Mouse (Mus musculus) mature B cell (primary cell): ENCODE measurements around the gene Nat8f4.
"Not testable (repeated sequence)": the region's sequence is repeated elsewhere in the genome, so short reads cannot be mapped to it uniquely, and the experiment has no call there.

Source experiments
- in situ Hi-C: fragments of 300-500 bp; cut with MboI; formaldehyde crosslinking; loops from 2 replicates; pipeline ENCODE4 v1.14.3; 2019

The Nat8f4 gene

GRCm38 (mm10) chr6:85898596-85899475 is 5.8 kb downstream of the Nat8f4 start:
- in situ Hi-C loops = not testable (repeated sequence)

DNA sequence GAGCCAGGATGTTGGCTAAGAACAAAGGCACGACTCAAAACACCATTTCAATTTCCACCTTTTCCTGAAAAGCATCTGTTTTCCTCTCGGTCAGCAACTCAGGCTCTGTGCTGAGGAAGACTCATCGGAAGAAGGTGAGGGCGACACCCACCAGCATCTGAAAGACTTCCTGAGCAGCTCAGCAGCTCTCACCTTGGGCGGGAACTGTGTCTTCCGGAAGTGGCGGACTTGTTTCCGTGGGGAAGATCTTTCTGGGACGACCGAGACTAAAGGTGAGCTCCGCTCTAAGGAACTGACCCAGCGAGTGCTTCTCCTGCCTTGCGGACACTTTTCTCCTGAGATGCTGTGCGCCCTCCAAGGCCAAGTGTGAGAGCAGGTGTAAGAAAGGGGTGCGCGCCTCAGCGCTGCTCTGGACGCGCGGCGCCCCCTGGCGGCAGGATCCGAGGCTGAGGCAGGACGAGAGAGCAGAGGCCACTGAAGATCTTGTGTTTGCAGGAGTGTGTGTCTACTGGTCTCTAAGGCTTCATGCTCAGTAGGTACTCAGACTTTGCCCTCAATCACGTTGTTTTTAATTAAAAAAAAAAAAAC is 9.5 kb downstream of the Nat8f4 start:
- in situ Hi-C loops = not testable (repeated sequence)

GRCm38 (mm10) chr6:85888961-85889360 is 15.7 kb downstream of the Nat8f4 start:
- in situ Hi-C loops = no loop called here

- in situ Hi-C loops = no loop called here
Measured at GRCm38 (mm10) chr6:85884311-85884710, 20.4 kb downstream of the Nat8f4 start.

DNA sequence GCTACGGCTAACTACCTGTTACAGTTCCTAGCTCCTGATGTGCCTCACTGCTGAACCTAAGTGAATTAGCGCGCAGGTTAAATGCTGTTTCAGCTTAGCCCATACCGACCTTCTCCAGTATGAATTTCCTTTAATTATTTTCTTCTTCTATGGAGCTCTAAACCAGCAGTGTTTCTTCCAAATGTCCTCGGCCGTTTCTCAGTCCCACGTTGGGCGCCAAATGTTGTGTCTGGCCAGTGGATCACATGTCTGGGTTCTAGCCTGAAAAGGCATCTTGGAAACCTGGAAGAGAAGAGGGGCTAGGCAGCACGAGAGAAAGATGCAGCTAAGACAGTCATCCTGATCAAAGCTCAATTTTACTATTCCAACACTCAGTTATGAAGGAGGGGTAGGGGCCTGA is 21.4 kb downstream of the Nat8f4 start:
- in situ Hi-C loops = not testable (repeated sequence)

DNA sequence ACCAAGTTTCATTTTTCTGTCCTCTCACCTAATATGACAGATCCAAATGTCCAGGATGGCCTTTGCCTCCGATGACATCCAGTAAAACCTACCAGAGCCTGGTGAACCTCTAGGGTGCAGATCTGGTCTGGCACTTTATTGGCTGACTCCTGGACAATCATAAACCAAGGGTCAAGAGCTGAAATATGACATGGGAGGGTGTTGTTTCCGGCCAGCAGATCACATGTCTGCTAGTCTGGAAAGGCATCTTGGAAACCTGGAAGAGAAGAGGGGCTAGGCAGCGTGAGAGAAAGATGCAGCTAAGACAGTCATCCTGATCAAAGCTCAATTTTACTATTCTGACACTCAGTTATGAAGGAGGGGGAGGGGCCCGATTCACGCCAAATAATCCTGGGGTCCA is 35.7 kb downstream of the Nat8f4 start, which contains the start of gene Nat8f2:
TSS of gene Nat8f2 (minus strand) at position 153 of the 400 bp plus-strand sequence.
- in situ Hi-C loops = not testable (repeated sequence)

- in situ Hi-C loops = no loop called here
Measured at GRCm38 (mm10) chr6:85867726-85868690, 36.7 kb downstream of the Nat8f4 start.

DNA sequence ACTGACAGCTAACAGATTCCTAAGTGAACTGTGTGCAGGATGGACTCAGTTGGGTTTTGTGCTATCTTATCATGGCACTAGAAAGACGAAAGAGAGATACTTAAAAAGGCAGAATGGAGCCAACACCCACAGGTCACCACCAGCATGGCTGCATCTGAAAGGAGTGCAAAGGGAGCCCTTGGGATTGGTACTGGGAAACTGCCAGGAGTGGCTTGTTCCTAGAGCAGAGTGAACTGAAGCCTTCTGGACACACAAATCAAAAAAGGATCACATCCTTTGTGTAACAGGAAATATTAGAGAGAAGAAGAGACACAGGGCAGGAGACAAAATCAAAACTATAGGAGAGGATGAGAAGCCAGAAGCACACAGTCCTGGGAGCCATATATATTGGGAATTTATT is 37.7 kb downstream of the Nat8f4 start:
- in situ Hi-C loops = not testable (repeated sequence)

GRCm38 (mm10) chr6:85866166-85866565 is 38.5 kb downstream of the Nat8f4 start:
- in situ Hi-C loops = not testable (repeated sequence)

- in situ Hi-C loops = not testable (repeated sequence)
Measured at GRCm38 (mm10) chr6:85864900-85865639, 39.6 kb downstream of the Nat8f4 start.

DNA sequence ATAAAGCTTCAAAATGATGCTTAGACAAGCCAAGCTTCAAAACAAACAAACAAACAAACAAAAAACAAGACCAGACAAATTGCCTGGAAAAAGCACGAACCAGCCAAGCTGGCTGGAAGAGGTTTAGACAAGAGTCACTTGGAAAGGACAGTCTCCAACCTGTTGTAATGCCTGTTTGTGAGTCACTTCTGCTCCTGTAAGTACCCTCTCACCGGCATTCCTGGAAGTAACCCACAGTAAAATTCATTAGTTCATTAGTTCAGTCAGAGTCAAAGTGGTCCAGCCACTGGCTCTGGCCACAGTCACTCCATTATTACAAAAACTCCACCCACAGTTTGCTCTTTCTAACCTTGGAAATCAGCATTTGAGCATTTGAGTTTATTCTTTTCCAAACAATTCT is 40.8 kb downstream of the Nat8f4 start:
- in situ Hi-C loops = no loop called here

GRCm38 (mm10) chr6:85863136-85863535 is 41.5 kb downstream of the Nat8f4 start:
- in situ Hi-C loops = no loop called here

GRCm38 (mm10) chr6:85862565-85862964 is 42.1 kb downstream of the Nat8f4 start:
- in situ Hi-C loops = no loop called here

DNA sequence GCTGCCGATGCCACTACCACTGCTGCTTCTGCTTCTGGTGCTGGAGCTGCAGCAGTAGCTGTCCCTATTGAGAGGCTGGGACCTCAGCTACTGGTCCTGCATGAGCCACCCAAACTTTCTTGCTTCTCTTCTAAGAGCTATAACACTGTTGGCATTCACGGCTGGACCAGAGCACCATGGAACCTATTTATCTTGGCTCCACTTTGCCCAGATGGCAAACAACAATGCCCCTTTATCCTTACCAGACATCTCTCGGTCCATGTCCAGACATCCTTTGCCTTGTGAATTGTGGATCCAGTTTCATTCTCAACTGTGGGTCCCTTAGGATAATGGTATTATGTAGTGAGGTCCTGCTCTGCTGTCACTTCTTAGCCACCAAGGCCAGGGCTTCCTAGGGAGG is 43.4 kb downstream of the Nat8f4 start:
- in situ Hi-C loops = no loop called here

- in situ Hi-C loops = no loop called here
Measured at GRCm38 (mm10) chr6:85856194-85856678, 48.4 kb downstream of the Nat8f4 start.

GRCm38 (mm10) chr6:85853481-85853880 is 51.2 kb downstream of the Nat8f4 start:
- in situ Hi-C loops = no loop called here

- in situ Hi-C loops = no loop called here
Measured at GRCm38 (mm10) chr6:85851062-85851773, 53.5 kb downstream of the Nat8f4 start.

GRCm38 (mm10) chr6:85849240-85849639 is 55.4 kb downstream of the Nat8f4 start:
- in situ Hi-C loops = no loop called here
